Mouse (Mus musculus): Measurements from ENCODE around the gene Gm10401.

Gm10401 gene

DNA sequence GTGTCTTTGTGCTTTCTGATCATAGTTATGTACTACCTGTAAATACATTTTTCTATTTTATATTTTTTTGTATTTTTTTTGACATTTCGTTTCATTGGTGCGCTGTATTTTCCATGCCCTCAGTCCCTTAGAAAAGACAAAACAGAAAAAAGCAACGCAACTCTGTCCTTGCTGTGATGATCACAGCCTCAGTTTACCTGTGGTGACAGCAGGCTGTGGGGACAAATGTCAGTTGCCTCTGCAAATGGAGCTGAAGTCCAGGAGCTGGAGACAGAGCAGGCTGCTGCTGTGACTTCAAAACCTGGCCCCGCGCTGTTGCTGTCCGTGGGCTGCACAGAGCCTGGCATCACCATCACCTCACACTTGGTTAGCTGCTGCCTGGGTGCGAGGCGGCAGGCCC is at the start of gene Gm10401:
Gene Gm10401 (minus strand): TSS at position 101 of the 400 bp plus-strand sequence.
- 93% methylated on average over 8 of the region's 8 CpGs for WGBS

DNA sequence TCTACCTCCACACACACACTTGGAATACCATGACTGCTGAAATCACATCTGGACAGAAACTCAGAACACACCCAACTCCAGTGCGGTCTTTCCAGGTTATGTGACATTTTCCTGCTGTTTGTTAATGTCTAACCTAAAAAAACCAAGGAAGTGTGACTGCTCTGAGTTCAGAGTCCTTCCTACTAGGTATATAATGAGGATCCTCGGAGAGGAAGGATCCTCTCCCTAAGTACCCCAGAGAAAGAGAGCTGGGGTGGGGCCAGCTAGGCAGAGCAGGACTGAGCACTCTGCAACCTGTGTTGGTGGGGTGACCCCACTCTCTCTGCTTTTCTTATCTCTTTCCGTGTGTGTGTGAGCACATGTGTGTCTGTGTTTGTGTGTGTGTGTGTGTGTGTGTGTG is 49.3 kb upstream of the Gm10401 start:
- WGBS: 90% methylated on average over 3 of the region's 3 CpGs

DNA sequence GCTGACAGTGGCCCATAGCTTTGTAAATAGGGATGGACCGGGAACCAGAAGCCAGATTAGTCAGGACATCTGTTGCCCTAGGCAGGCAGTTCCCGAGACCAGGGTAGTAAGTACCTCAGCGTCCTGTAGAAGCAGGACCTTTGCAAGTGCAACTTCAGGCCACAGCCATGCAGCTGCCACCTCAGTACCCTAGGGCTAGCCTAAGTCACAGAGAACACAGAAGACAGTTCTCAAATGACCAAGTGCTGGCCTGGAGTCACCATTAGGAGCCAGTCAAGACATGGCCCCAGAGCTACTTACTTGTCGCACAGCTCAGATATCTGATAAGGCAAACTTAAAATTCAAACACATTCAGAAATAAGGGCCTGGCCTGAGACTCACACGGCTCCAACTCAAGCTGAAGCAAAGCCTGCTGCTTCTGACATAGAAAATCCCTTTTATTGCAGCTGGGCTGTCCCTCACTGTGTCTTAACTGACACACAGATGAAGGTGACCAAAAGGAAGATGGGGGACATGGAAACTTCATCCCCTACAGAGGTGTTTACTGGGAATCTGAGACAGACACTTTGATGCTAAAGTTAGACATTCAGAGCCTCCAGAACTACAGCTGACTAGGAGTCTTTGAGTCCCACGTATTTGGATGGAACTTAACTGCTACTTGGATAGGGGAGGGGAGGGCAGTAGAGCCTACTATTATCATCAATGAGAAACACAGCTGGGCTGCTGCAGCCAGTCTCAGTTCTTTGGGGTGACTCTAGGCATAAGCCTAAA is 48.1 kb upstream of the Gm10401 start:
- WGBS: 71% methylated on average over 6 of the region's 6 CpGs

DNA sequence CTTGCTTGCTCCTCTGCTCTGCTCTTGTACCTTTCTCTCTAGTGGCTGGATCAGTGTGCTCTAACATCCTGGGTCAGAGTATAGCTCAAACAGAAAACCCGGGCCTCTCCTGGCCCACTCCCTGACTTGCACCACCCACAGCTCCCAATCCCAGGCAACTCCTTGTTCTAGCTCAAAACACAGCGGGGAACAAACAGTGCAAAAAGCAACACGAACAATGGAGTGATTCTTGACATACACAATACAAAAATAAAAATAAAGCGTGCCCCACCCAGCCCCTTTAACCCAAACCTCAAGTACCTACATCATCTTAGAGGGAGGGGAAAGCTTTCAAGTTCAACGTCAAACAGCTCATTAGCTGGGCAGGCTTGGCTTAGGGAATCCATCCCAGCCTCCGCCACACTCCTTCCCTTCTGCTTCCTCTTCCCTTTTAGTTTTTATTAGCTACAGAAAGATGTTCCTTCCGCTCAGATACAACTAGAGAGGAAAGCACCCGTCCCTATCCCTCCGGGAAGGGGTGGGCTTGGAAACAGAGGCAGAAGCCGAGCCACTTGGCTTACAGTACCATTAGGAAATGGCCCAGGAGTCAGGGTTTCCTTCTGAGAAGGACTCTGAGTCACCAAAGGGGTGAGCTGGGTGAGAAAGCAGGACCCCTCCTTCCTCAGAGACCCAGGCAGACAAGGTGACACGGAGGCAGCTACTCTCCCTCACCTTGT is 47.3 kb upstream of the Gm10401 start:
- WGBS: 55% methylated on average over 11 of the region's 11 CpGs

DNA sequence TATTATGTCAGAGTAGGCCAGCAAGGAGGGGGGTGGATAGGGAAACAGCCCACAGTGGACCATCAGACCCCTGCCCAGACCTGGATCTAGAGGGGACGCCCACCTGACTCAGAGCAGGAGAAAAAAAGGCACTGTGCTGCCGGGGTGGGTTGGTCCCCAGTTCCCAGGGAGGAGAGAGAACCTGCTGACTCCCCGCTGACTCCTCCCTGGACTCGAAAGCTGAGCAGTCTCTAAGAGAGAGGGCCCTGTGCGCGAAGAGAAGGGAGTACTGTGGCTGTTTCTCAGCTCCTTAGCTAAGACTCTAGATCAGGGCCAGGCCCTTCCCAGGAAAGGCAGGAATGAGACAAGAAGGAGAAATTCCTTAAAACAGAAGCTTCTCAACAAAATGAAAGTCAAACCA is 46.4 kb upstream of the Gm10401 start:
- 64% methylated on average over 6 of the region's 6 CpGs for WGBS

DNA sequence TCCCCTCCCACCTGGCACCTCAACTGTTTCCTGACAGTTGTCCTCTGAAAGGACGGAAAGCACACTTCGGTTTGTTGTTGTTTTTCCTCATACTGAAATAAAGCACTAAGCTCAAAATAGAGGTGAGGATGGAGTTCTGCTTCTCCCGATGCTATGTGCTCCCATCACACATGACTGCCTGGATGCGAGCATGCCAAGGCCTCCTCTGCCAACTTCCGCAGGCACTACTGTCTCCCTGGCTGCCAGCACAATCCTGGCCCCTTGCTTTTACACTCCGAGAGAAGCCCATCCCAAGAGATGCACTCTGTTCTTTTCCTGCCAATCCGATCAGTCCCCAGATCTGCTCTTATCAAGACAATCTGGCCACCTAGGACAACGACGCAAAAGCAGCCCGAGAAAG is 45.5 kb upstream of the Gm10401 start:
- whole genome bisulfite sequencing: 31% methylated on average over 10 of the region's 10 CpGs

DNA sequence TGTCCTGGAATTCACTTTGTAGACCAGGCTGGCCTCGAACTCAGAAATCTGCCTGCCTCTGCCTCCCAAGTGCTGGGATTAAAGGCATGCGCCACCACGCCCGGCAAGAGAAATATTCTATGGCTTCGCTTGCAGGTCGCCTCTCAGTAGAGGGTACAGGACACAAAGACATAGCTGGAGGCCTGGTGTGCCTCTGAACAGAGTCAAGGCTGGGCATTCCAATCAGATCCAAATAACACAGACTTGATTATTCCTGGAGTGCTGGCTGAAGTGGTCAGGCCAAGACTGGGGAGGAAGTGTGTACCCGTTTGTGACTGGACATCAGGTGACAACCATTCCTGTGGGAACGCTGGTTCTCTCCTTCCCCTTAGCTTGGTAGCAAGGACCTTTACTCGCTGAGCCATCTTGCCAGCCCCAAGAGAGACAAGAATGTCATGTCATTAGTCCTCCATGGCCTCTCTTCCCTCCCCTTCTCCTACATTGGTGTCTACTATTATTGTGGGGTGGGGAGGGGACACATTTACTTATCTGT is 44.1 kb upstream of the Gm10401 start:
- 84% methylated on average over 9 of the region's 9 CpGs for WGBS

DNA sequence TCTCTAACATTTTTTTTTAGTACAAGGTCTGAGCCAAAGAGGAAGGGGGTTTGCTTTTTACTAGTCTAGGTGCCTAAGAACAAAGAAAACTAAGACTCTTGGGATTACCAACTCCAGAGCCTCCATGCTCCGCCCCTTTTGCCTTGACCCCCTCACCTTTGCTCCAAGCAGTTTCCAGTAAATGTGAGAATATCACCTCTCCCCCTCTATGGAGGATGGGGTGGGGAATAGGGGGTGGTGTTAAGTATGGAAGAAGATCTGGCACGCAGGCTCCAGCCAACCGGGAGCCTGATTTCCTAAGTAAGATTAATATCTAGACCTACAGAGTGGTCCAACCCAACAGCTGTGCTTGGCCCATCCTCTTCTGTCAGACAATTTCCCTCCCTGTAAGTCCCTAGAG is 42.6 kb upstream of the Gm10401 start:
- WGBS: 78% methylated on average over 3 of the region's 3 CpGs

DNA sequence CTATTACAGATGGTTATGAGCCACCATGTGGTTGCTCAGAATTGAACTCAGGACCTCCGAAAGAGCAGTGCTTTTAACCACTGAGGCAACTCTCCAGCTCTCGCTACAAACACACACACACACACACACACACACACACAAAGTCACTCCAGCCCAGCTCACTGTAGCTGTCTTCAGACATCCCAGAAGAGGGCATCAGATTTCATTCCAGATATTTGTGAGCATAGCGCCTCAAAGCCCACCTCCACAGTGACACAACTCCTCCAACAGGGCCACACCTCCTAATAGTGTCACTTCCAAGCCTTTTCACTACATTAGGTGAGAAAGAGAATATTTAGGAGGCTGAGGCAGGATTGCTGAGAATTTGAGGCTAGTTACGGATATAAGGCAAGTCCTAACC is 41.0 kb upstream of the Gm10401 start:
- 80% methylated on average over 4 of the region's 4 CpGs for WGBS

DNA sequence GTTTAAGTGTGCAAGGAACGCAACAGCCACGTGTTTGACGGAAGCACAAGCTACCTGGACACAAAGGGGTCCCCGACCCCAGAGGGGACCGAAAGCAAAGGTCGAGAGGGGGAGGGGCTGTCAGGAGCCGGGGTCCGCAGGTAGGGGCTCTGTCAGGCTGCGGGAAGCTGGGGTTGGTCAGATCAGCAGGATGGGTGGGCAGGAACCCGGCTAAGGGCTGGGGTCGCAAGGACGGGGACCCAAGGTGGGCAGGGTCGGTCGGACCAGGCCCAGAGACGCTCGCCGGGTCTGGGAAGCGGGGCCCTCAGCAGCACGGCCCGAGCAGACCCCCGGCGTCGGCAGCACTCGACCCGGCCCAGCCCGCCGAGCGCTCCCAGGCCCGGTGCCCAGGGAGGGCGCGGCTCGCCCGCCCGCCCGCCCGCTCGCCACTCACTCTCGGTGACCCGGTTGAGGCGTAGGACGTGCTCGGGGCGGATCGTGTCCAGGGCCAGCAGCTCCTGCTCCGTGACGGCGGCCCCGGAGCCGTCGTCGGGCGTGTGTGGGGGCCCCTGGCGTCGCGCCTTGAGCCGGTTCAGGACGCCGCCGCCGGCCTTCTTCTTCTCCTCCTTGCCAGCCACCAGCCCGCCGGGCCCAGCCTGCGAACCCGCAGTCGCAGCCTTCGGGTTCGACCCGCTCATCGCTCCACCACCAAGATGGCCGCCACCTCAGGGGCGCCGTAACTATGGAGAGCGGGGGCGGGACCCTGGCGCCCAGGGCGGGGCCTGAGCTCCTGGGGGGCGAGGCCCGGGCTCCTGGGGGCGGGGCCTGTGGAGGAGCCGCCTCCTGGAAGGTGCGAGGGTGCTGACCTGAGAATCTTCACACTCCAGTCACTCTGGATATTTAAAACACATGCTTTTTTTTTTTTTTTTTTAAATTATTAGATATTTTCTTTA is 36.4 kb upstream of the Gm10401 start, which contains the start of gene Unc119b:
Gene Unc119b (minus strand): TSS at position 742 of the 932 bp plus-strand sequence.
- WGBS: under 1% methylated on average over 80 of the region's 81 CpGs

DNA sequence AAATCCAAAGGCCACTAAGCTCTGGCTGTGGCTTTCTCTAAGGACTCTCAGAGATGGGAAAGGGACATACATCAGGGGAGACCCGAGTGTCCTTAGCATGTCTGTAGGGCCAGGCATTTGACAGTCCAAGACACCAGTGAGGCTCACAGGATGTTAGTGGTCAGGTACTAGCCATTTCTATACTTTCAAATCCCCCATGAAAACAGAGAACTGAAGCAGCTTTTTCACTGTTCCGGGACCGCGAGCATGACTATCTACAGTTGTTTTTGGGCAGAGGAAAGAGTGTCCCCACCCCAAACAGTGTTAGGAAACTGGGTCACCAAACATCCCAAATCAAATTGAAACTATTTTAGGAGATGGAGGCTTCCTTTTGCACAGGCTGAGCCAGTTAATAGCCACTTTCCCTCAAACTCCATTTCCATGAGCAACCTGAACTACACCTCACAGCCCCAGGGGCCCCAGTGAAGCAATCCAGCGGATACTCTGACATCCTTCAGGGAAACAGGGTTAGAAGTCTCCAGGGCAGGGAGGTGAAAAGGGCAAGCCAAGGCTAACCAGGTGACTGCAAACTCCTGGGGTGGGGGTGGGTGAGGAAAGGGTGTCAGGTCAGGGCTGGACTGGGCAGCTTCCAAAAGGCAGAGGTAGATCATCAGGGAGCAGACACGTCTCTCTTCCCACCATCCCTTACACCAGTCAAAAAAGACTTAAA is 35.4 kb upstream of the Gm10401 start:
- WGBS: 41% methylated on average over 6 of the region's 6 CpGs

DNA sequence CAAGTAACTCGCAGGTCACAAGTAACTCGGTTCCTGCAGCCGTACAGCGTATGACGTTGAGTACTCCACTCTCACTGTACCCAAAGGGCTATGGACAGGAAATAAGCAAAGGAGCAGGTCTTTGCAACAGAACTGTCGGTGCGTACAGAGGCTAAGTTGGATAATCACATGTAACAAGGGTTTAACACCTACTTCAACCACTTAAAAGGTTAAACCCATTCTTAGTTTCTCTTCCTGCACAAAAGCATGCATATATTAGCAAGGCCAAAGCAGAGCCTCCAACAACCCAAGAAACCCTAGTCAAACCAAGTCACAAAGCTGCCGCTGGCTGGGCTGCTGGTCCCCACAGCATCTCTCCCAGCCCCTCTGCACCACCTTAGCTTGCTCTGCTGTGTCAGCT is 34.4 kb upstream of the Gm10401 start:
- WGBS: 91% methylated on average over 8 of the region's 8 CpGs

DNA sequence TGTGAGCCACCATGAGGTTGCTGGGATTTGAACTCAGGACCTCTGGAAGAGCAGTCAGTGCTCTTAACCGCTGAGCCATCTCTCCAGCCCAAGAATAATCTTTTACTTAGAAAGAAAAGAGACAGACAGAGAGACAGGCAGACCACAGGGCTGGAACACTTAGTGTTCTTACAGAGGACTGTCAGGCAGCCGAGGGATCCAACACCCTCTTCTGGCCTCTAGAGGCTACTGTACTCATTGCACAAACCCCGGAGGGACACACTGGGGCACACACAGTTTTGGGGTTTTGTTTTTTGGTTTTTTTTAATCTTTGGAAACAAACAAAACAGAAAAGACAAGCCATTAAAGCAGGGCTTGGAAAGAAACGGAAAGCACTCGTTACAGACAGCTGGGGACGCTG is 31.2 kb upstream of the Gm10401 start:
- WGBS: 83% methylated on average over 6 of the region's 6 CpGs

DNA sequence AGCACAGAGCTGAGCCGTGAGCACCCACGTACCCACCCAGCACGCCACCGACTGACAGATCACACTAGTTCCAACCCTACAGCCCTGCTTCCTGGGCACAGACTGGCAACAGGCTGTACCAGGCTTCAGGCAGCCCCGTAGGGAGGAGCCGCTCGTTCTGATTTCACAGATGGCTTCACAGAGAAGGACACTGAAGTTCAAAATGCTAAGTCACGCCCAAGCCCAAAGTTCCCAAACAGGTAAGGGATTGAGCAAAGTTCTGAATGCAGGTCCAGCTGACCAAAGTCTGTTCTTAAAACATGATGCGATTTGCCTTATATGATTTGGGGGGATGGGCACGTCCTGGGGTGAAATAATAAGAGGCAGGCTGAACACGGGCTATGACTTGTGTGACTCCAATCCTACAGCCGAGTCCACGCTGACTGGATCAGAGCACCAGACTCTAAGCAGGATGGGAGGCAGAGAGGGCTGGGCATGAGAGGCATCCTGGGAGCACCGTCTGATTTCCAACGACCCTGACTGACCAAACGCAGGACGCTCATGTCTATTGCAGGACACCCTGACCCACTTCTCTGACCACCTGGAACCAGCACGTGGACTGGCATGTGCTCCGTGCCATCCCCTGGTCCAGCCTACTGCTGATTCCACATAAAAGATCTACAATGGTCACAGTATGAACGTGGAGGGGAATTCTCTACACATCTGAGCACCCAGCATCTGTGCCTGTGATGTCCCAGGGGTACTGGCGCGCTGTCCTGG is 29.5 kb upstream of the Gm10401 start:
- WGBS: 86% methylated on average over 22 of the region's 22 CpGs

DNA sequence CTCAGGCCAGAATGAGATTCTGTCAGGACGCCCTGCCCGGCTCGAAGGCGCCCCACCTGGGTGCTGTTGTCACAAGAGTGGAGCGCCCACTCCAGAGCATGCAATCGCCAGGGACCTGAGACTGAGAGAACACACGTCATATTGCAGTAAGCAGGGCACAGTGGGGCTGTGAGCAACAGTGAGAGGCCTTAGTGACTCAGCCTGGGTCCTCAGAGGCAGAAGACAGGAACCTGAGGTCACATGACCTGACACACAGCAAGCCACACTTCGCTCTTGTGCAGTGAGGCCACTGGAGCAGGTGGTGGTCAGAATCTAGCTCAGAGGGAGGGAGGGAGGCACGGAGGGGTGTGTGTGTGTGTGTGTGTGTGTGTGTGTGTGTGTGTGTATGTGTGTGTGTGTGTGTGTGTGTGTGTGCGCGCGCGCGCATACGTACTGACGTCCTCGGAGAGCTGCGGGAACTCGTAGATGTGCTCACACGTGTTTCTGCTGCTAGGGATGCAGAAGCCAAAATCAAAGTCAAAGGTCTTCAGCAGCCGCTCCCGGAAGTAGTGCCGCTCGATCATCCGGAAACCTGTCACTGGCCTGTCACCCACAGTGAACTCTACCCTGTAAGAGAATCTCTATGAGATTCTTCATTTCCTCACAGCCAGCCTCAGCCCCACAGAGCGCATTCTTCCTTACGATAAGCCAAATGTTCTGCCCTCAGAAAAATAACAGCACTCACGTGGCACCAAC is 28.6 kb upstream of the Gm10401 start:
- WGBS: 86% methylated on average over 28 of the region's 28 CpGs

DNA sequence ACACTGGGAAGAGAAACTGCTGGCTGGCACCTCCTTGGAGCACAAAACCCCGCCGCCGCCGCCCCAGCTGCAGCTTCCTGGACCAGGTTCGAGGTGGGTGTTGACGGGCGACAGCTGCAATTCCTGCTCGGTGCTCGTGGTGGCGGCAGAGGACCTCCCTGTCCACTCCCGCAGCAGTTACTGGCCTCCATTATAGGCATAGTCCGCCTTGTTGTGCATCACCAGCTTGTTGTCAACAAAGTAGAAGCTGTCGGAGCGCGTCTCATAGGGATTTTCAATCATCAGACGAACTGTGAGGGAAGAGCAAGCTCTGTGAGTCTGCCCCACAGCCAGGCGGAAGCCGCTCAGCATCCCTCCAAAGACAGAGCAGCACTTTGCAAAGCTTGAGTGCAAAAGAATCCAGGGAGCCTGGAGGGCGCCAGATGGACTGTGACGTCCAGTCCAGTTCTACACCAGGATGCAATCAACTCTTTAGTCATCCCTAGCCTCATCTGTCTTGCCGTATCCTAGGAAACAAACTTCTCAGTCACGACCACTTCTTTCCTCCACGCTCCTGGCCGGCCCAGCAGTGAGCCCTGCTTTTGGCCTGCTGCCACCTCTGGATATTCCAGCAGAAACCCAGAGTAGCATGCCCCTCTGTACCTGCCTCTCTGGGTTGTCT is 27.2 kb upstream of the Gm10401 start:
- 9% methylated on average over 24 of the region's 24 CpGs for WGBS

DNA sequence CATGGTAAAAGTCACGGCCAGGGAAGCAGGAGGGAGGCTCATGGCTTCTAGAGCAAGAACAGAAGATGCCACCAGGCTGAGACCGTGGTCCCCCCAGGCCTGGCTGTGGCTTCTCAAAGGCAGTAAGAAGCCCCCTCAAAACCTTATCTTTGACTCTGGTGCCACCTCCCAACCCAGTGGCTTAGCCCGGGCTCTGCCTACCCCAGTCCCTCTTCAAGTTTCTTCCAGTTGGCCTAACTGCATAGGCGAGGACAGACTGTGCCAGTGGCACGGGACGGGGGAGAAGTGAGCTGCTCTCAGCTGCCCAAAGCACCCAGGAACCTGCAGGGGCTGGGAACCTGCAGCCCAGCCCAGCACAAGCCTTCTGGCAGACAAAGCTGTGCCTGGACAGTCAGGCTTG is 26.6 kb upstream of the Gm10401 start:
- 84% methylated on average over 6 of the region's 6 CpGs for WGBS

DNA sequence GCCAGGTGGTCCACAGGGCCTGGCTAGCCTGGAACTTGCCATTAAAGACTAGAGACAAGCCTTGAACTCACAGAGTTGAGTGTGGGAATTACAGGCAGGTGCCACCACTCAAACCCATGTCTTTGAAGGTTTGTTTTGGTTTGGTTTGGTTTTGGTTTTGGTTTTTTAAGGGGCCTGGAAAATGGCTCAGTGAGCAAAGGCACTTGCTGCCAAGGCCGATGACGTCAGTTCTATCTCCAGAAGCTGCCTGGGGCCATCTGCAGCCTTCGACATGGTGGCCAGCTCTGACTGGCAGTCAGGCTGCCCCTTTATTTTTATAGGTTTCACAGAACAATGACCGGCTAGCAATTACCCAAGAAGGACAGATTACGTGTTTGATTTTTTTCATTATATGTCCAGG is 22.9 kb upstream of the Gm10401 start:
- WGBS: 53% methylated on average over 5 of the region's 5 CpGs

DNA sequence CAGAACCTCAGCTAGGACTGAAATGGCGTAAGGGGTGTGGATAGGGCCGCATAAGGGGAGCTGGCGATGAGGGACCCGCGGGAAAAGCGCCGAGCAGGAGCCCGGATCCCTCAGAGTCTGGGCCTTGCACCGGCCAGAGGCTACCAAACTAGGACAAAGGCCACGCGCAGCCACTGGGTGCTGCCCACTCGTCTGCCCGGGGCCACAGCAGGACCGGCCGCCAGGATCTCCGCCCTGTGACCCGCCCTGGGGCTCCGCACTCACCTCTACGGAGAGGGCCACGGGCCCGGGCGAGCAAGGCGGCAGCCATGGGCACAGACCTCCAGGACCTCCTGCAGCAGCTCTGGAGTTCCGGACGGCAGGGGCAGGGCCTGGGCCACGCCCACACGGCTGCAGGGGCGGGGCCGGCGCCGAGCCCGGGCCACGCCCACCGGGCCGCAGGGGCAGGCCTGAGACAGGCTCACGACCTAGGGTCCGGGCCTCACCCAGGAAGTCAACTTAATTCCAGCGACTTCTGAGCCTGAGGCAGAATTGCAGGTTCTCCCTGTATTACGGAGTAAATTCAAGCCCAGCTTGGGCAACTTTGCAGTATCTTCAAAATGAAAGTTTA is 21.0 kb upstream of the Gm10401 start, which contains the start of gene Acads:
Gene Acads (minus strand): TSS at position 386 of the 610 bp plus-strand sequence.
- 12% methylated on average over 39 of the region's 39 CpGs for WGBS
